Mouse (Mus musculus) forebrain, embryonic 13.5 days (tissue): ENCODE measurements around the gene B4gat1. TPM values are rescaled to one million over a fixed set of nuclear protein-coding genes. Genes with fewer than 3 reads are reported as not detected.

ENCODE experiments used
- ATAC-seq: fragments of 200-750 bp; cut with Nextera tagmentation; 2 replicates; pipeline ENCODE4 v1.8.0; 2017
- H3K27ac ChIP-seq: fragments of 300-500 bp; sonication (generic); 2 replicates; pipeline ENCODE4 v1.5.1; 2015; ENCODE audit warnings: inconsistent platforms, mild to moderate bottlenecking, moderate library complexity
- H3K27me3 ChIP-seq: fragments of 300-500 bp; sonication (generic); 2 replicates; pipeline ENCODE4 v1.6.1; 2015; ENCODE audit warnings: mild to moderate bottlenecking, inconsistent platforms
- H3K36me3 ChIP-seq: fragments of 300-500 bp; sonication (generic); 2 replicates; pipeline ENCODE4 v1.6.1; 2015; ENCODE audit warnings: mild to moderate bottlenecking, inconsistent platforms; ENCODE audit not compliant: poor library complexity, severe bottlenecking
- H3K4me1 ChIP-seq: fragments of 300-500 bp; sonication (generic); 2 replicates; pipeline ENCODE4 v1.6.1; 2015; ENCODE audit warnings: inconsistent platforms
- H3K4me2 ChIP-seq: fragments of 300-500 bp; sonication (generic); 2 replicates; pipeline ENCODE4 v1.6.1; 2015; ENCODE audit warnings: inconsistent platforms, mild to moderate bottlenecking, moderate library complexity
- H3K4me3 ChIP-seq: fragments of 300-500 bp; sonication (generic); 2 replicates; pipeline ENCODE4 v1.5.1; 2015; ENCODE audit warnings: mild to moderate bottlenecking, inconsistent platforms
- H3K9ac ChIP-seq: fragments of 300-500 bp; sonication (generic); 2 replicates; pipeline ENCODE4 v1.6.1; 2015; ENCODE audit warnings: mild to moderate bottlenecking, inconsistent platforms
- H3K9me3 ChIP-seq: fragments of 300-500 bp; sonication (generic); replicated peaks from 2 replicates; pipeline ENCODE4 v1.6.1; 2016; ENCODE audit warnings: inconsistent platforms
- WGBS: fragments of 180-500 bp; shearing (Covaris S2); methylation state at CpG from one replicate; pipeline ENCODE4 v1.1.7; 2015; 5-methylcytosine and 5-hydroxymethylcytosine counted together
- polyA plus RNA-seq: library from polyadenylated mRNA; unstranded; fragments of >200 nt; fragmentation: Nextera tagmentation; extraction: Ambion mirVana; gene quantifications from 2 replicates; pipeline ENCODE4 v1.2.1, GENCODE M21; 2015

B4gat1 gene
- polyA plus RNA-seq, 1 experiment from 2014 or later: 39.4 TPM

DNA sequence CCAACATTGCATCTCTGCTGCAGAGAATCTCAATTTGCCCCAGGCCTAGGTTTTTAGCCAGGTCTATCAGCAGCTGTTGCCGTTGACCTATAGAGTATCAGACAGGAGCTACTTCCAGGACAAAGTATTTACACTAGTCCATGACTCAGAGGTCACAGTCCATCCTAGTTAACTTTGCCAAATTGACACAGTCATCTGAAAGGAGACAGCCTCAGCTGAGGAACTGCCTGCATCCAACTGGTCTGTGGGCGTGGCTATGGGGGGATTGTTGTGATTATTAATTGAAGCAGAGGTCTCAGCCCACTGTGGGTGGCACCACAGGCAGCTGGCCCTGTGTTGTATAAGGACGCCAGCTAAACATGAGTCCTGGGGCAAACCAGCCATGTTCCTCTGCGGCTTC, 33.7 kb upstream of the B4gat1 start:
- H3K9me3 ChIP-seq: peaks cover 8% of the 10 kb centered on the region; the same call in 1 of the 2 replicates
- H3K4me2 ChIP-seq: no peak overlapping the region
- peaks cover 11% of the 10 kb centered on the region; the same call in 1 of the 2 replicates for H3K27me3 ChIP-seq
- WGBS: 57% methylated on average over 4 of the region's 4 CpGs
- H3K9ac ChIP-seq: no peak overlapping the region
- peaks cover 12% of the 10 kb centered on the region for H3K4me1 ChIP-seq
- H3K27ac ChIP-seq: no peak overlapping the region
- ATAC-seq: no peak
- no peak overlapping the region for H3K4me3 ChIP-seq
- no peaks in the 10 kb centered on the region for H3K36me3 ChIP-seq

DNA sequence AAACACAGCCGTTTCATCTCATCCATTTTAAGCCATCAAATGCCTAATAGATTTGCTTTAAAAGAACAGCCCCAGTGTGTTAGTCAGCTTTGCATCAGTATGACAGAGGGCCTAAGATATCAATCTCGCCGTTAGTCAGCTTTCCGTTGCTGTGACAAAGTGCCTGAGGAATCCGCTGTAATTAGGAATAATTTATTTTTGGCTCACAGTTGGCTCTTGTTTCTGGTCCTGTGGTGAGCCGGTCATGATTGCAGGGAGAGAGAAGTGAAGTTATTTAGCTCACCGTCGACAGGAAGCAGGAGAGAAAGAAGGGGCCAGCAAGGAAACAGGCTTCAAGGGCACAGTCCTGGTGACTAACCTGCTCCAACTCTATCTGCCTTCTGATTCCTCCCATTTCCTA, 25.5 kb upstream of the B4gat1 start:
- WGBS: 64% methylated on average over 8 of the region's 8 CpGs
- H3K9me3 ChIP-seq: no peaks in the 10 kb centered on the region
- no peak overlapping the region for H3K9ac ChIP-seq
- H3K4me1 ChIP-seq: 0 out of 2 replicates have a peak, but pooled peaks cover 8% of the 10 kb centered on the region
- H3K36me3 ChIP-seq: no peaks in the 10 kb centered on the region
- no peak overlapping the region for H3K27ac ChIP-seq
- ATAC-seq: no peak
- H3K4me2 ChIP-seq: no peak overlapping the region
- no peak overlapping the region for H3K4me3 ChIP-seq
- H3K27me3 ChIP-seq: peaks cover 6% of the 10 kb centered on the region; the same call in 1 of the 2 replicates

DNA sequence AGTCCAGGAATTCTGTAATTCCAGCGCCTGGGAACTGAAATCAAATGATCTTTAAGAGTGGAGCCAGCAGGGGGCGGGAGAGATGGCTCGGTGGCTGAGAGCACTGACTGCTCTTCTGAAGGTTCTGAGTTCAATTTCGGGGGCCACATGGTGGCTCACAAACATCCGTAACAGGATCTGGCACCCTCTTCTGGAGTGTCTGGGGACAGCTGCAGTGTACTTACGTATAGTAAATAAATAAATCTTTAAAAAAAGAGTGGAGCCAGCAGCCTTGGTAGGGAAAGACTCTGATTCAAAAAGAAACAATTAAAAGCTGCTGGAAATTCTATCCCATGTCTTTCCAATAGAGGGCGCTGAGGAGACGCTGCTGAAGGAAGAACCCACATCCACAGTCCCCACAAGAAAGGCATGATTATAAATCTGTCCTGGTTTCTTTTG, 23.6 kb upstream of the B4gat1 start:
- 16% methylated on average over 8 of the region's 8 CpGs for whole genome bisulfite sequencing
- no peak for ATAC-seq
- 0 out of 2 replicates have a peak, but pooled peaks cover 8% of the 10 kb centered on the region for H3K4me1 ChIP-seq
- no peaks in the 10 kb centered on the region for H3K9me3 ChIP-seq
- H3K27ac ChIP-seq: no peak overlapping the region
- H3K27me3 ChIP-seq: peaks cover 6% of the 10 kb centered on the region; the same call in 1 of the 2 replicates
- no peak overlapping the region for H3K4me2 ChIP-seq
- no peak overlapping the region for H3K4me3 ChIP-seq
- no peaks in the 10 kb centered on the region for H3K36me3 ChIP-seq
- H3K9ac ChIP-seq: no peak overlapping the region

DNA sequence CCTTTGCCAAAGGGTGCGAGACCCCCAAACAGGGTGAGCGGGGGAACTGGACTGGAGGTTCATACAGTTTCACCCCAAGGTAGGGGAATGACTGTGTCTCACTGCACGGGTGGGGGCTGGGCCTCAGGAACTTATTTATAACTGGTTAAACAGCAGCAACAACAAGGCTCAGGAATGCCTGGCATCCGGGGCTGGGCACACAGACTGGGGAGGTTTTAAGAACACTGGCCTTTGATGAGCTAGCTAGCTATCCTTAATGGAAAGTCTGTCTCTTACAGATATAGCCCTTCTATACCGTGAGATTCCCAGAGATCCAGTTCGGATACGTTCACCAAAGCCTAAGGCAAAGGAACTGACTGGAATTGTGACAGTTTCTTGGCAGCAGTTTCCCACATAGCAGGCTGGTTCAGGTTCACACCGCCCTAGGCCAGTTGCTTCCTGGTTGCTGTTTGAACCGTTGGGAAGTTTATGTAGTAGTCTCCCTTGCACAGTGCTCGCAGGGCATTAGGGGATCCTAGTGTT, 22.3 kb upstream of the B4gat1 start:
- Histone ChIP-seq H3K36me3 (no peaks in the 10 kb centered on the region), H3K9ac (0 out of 2 replicates have a peak overlapping the region, but pooled peaks have one; percentile 14), H3K9me3 (no peaks in the 10 kb centered on the region), H3K4me2 (0 out of 2 replicates have a peak overlapping the region, but pooled peaks have one; percentile 0), H3K4me1 (0 out of 2 replicates have a peak, but pooled peaks cover 8% of the 10 kb centered on the region), H3K27me3 (peaks cover 6% of the 10 kb centered on the region; the same call in 1 of the 2 replicates), H3K4me3 (no peak overlapping the region), H3K27ac (no peak overlapping the region)
- 0 out of 2 replicates have a peak, but pooled peaks have one; percentile 10 for ATAC-seq
- 44% methylated on average over 10 of the region's 10 CpGs for WGBS

DNA sequence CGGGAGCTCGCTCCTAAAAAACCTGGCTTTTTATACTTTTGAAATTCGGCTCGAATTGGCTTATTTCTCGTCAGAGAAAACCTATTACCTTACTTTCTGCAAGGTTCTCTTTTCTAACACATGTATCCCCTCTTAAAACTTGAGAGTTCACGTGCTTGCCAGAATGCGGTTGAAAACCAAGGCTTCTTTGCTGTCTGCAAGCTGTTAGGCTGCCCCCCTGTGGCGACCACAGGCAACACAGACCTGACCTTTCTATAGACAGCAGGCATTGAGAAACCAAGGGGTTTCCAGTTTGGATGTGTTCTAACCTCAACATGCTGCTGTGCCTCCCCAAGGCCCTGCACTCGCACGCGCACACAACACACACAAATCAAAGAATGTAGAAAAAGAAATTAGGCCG, 21.8 kb upstream of the B4gat1 start:
- Histone ChIP-seq H3K27me3 (peaks cover 6% of the 10 kb centered on the region; the same call in 1 of the 2 replicates), H3K4me1 (0 out of 2 replicates have a peak, but pooled peaks cover 8% of the 10 kb centered on the region), H3K4me3 (no peak overlapping the region), H3K9ac (no peak overlapping the region), H3K9me3 (no peaks in the 10 kb centered on the region), H3K36me3 (no peaks in the 10 kb centered on the region), H3K4me2 (0 out of 2 replicates have a peak overlapping the region, but pooled peaks have one; percentile 0), H3K27ac (no peak overlapping the region)
- ATAC-seq: no peak
- WGBS: 22% methylated on average over 12 of the region's 12 CpGs

DNA sequence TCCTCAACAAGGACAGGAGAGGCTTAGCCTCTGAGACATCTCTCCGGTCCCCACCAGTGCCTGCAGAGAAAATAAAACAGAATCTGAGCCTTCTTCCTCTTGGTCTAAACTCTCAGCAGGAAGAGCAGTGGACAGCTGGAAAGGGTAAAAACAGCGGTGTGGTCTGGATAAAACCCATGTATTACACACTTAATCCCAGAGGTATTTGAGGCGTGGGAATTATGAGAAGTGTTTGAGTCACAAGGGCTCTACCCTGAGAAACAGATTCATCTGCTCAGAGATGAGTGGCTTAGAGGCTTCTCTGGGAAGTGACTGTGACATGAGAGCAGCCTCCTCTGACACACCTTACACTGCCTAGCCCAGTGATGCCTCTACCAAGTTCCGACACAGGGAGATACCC, 21.0 kb upstream of the B4gat1 start:
- H3K27ac ChIP-seq: no peak overlapping the region
- 87% methylated on average over 4 of the region's 4 CpGs for WGBS
- ATAC-seq: no peak
- no peak overlapping the region for H3K4me2 ChIP-seq
- H3K27me3 ChIP-seq: no peaks in the 10 kb centered on the region
- H3K9ac ChIP-seq: no peak overlapping the region
- H3K4me3 ChIP-seq: no peak overlapping the region
- H3K36me3 ChIP-seq: no peaks in the 10 kb centered on the region
- H3K4me1 ChIP-seq: 0 out of 2 replicates have a peak, but pooled peaks cover 8% of the 10 kb centered on the region
- no peaks in the 10 kb centered on the region for H3K9me3 ChIP-seq

DNA sequence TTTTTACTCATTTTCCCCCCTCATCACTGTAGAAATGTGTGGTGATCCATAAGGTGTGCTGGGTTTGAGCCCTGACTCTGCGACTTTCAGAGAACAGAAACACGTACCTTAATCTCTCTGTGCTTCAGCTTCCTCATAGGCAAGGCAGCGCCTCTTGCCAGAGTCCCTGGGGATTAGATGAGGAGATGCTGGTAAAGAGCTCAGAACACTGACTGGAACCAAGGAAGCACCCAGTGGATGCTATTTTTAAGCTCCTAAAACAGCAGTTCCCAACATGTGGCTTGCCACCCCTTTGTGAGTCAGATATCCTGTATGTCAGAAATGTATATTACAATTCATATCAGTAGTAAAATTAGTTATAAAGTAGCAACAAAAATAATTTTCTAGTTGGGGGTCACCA, 20.4 kb upstream of the B4gat1 start:
- ATAC-seq: no peak
- no peaks in the 10 kb centered on the region for H3K36me3 ChIP-seq
- no peaks in the 10 kb centered on the region for H3K9me3 ChIP-seq
- H3K4me1 ChIP-seq: 0 out of 2 replicates have a peak, but pooled peaks cover 8% of the 10 kb centered on the region
- no peak overlapping the region for H3K4me2 ChIP-seq
- no peak overlapping the region for H3K27ac ChIP-seq
- no peaks in the 10 kb centered on the region for H3K27me3 ChIP-seq
- WGBS: 86% methylated on average over 3 of the region's 3 CpGs
- no peak overlapping the region for H3K4me3 ChIP-seq
- no peak overlapping the region for H3K9ac ChIP-seq

DNA sequence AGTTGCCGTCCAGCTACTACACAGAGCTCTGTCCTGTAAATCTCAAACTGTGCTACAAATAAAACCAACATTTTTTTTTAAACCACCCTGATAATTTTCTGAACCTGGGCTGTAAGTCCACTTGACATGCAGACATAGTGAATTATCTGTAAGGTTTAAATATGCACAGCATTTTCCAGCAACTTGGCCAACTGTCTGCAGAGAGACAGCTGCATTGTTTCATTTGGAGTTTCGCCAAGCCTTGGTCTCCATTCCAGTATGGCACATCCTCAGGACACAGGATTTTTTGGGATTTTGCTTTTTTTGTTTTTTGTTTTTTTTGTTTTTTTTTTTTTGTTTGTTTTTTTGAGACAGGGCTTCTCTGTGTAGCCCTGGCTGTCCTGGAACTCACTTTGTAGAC, 17.2 kb upstream of the B4gat1 start:
- ATAC-seq: no peak
- Histone ChIP-seq H3K27me3 (no peaks in the 10 kb centered on the region), H3K9ac (no peak overlapping the region), H3K4me2 (no peak overlapping the region), H3K9me3 (no peaks in the 10 kb centered on the region), H3K4me1 (peaks cover 12% of the 10 kb centered on the region; the same call in 1 of the 2 replicates), H3K4me3 (no peak overlapping the region), H3K27ac (no peak overlapping the region), H3K36me3 (no peaks in the 10 kb centered on the region; the same call in 1 of the 2 replicates)
- 81% methylated on average over 2 of the region's 2 CpGs for WGBS

DNA sequence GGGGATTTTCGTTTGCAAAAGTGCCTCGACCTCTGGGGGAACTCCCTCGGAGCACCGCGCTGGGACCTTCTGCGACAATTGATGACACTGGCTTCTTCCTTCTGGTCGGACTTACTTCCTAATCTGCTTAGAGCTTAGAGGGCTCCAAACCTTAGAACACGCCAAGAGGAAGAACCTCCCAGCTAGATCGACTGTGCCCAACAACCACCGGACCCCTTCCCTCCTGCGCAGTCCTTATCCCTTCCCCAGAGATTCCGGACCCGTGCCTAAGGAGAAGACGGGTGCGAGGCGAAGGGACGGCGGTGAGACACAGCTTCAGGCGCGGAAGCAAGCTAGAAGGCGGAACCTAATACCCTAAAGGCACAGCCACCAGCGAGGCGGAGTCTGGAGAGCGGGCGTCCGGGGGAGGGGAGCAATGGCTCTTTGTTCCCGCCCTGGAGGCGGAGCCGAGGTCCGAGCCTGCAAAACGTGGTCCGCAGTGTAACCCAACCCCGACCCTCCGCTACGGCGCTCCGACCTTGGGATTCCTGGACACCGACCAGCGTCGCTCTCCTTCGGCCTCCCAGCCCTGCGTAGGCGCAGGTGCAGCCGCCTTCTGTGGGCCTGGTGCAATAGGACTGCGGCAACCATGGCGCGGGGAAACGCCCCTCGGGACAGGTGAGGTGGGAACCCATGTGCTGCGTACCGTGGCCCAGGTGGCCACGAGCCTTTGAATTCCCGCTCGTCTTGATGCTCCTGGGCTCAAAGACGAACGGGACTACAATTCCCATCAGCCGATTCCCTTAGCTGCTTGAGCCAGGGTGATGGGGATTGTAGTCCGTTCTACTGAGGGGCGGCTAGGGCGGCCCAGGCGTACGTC, 14.8 kb upstream of the B4gat1 start, which contains the start of gene Slc29a2:
Gene Slc29a2 (plus strand): TSS at position 240 of the 859 bp plus-strand sequence.
- WGBS: under 1% methylated on average over 62 of the region's 62 CpGs
- H3K4me3 ChIP-seq: peak within 1 kb of the TSS; percentile 64
- peaks cover 22% of the 10 kb centered on the region for H3K36me3 ChIP-seq
- peak within 1 kb of the TSS; percentile 77 for H3K9ac ChIP-seq
- peak; percentile 97 for ATAC-seq
- H3K9me3 ChIP-seq: no peaks in the 10 kb centered on the region
- H3K4me2 ChIP-seq: peak within 1 kb of the TSS; percentile 72
- H3K27ac ChIP-seq: peak within 1 kb of the TSS; percentile 91
- peaks cover 8% of the 10 kb centered on the region; the same call in 1 of the 2 replicates for H3K4me1 ChIP-seq
- no peaks in the 10 kb centered on the region for H3K27me3 ChIP-seq

DNA sequence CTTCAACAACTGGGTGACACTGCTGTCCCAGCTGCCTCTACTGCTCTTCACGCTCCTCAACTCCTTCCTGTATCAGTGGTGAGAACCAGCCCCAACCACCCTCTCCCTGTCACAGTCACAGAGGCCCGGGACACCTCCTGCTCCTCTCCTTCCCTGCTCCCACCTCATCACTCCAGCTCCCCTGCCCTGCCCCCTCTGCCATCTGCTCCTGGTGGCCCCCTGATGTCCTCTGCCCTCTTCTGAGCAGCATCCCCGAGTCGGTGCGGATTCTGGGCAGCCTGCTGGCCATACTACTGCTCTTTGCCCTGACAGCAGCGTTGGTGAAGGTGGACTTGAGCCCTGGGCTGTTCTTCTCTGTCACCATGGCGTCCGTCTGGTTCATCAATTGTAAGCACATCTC, 12.5 kb upstream of the B4gat1 start:
- Histone ChIP-seq H3K4me1 (peaks cover 8% of the 10 kb centered on the region; the same call in 1 of the 2 replicates), H3K4me3 (no peak overlapping the region), H3K9ac (no peak overlapping the region), H3K4me2 (no peak overlapping the region), H3K27me3 (no peaks in the 10 kb centered on the region), H3K9me3 (no peaks in the 10 kb centered on the region), H3K27ac (no peak overlapping the region), H3K36me3 (peaks cover 44% of the 10 kb centered on the region)
- no peak for ATAC-seq
- WGBS: 95% methylated on average over 8 of the region's 8 CpGs

DNA sequence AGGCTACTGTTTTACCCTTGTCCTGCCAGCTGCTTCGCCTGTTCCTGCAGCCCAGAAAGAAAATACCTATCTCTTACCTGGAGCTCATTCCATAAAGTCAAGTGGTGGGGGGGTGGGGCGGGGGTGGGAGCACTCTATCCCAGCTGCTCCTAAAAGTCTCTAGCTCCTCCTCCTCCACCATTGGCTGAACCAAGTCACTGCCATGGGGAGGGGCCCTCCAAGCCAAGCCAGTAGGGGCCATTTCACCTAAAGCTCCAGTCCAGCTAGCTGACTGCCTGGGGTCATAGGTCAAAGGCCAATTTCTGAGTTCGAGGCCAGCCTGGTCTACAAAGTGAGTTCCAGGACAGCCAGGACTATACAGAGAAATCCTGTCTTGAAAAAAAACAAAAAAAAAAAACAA, 5.9 kb upstream of the B4gat1 start:
- no peak for ATAC-seq
- no peak overlapping the region for H3K27ac ChIP-seq
- no peak overlapping the region for H3K4me2 ChIP-seq
- peaks cover 45% of the 10 kb centered on the region for H3K36me3 ChIP-seq
- peaks cover 7% of the 10 kb centered on the region for H3K4me1 ChIP-seq
- no peaks in the 10 kb centered on the region for H3K27me3 ChIP-seq
- no peak overlapping the region for H3K9ac ChIP-seq
- H3K9me3 ChIP-seq: no peaks in the 10 kb centered on the region
- whole genome bisulfite sequencing: 83% methylated on average over 3 of the region's 3 CpGs
- no peak overlapping the region for H3K4me3 ChIP-seq

DNA sequence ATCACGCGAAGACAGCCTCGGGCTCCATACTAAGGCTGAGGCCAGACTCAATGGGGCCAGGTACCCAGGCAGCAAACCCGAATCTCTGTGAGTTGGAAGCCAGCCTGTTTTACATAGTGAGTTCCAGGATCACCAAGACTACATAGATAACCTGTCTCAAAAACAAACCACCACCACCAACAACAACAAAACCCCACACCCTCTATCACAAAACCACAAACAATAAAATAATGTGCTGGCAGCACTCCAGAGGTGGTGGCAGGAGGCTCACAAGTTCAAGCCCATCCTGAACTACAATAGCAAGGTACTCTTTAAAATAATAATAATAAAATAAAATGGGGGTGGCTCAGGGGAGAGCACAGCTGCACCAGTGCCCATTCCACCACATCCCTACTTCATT, 2.0 kb upstream of the B4gat1 start:
- Histone ChIP-seq H3K27me3 (no peaks in the 10 kb centered on the region), H3K4me1 (peaks cover 30% of the 10 kb centered on the region), H3K27ac (no peak overlapping the region), H3K9ac (no peak overlapping the region; the same call in 1 of the 2 replicates), H3K4me2 (no peak overlapping the region), H3K36me3 (peaks cover 6% of the 10 kb centered on the region; the same call in 1 of the 2 replicates), H3K9me3 (no peaks in the 10 kb centered on the region), H3K4me3 (no peak overlapping the region)
- ATAC-seq: no peak
- 81% methylated on average over 4 of the region's 4 CpGs for whole genome bisulfite sequencing
